Mouse (Mus musculus): Measurements from ENCODE around the gene Nav2. TPM values are rescaled to one million over a fixed set of nuclear protein-coding genes. Genes with fewer than 3 reads are reported as not detected.

The Nav2 gene
- polyA plus RNA-seq, 1 experiment, result 21.9 TPM

GRCm38 (mm10) chr7:49016088-49016487 is 107.6 kb downstream of the Nav2 start:
- H3K4me3 ChIP-seq, result no peak overlapping the region
- H3K79me2 ChIP-seq (ENCODE audit: control insufficient read depth, insufficient read depth), result no peaks in the 10 kb centered on the region
- no peak overlapping the region for H3ac ChIP-seq (ENCODE audit: control insufficient read depth, insufficient read length)
- no peak for TF ChIP-seq SRF (IDR thresholded peaks at IDR 0.05; ENCODE audit: control insufficient read depth, insufficient read length, low read depth)
- TF ChIP-seq POLR2AphosphoS2 (IDR thresholded peaks at IDR 0.05; ENCODE audit: insufficient read length, low read depth), result no peak
- no peak for TF ChIP-seq MYOD1 (IDR thresholded peaks at IDR 0.05; ENCODE audit: control insufficient read depth in 1 of 3, insufficient read length in 2 of 3, low read depth in 2 of 3)
- TF ChIP-seq CEBPB (IDR thresholded peaks at IDR 0.05; ENCODE audit: insufficient read depth, poor library complexity, severe bottlenecking), result no peak
- no peak for TF ChIP-seq MYOG (IDR thresholded peaks at IDR 0.05; ENCODE audit: control insufficient read depth in 1 of 3, insufficient read depth in 1 of 3, insufficient read length in 2 of 3, low read depth in 2 of 3)
- TF ChIP-seq POLR2A (IDR thresholded peaks at IDR 0.05; ENCODE audit: insufficient read length, low read depth), result no peak
- TF ChIP-seq USF1 (IDR thresholded peaks at IDR 0.05; ENCODE audit: low read depth), result no peak
- TF ChIP-seq MAX (IDR thresholded peaks at IDR 0.05; ENCODE audit: low read depth), result no peak
- TF ChIP-seq REST (IDR thresholded peaks at IDR 0.05; ENCODE audit: insufficient read depth, insufficient read length), result no peak
- no peak for TF ChIP-seq E2F4 (IDR thresholded peaks at IDR 0.05; ENCODE audit: insufficient read depth)
- H3K36me3 ChIP-seq (ENCODE audit: control insufficient read depth, insufficient read depth), result no peaks in the 10 kb centered on the region
- H3K4me2 ChIP-seq (ENCODE audit: low read depth), result no peak overlapping the region
- H3K27me3 ChIP-seq (ENCODE audit: control insufficient read depth, insufficient read depth, insufficient read length), result peaks cover 10% of the 10 kb centered on the region

- peaks cover 10% of the 10 kb centered on the region for H3K27me3 ChIP-seq (ENCODE audit: control insufficient read depth, insufficient read depth, insufficient read length)
- H3K4me3 ChIP-seq, result no peak overlapping the region
- H3K36me3 ChIP-seq (ENCODE audit: control insufficient read depth, insufficient read depth), result no peaks in the 10 kb centered on the region
- no peaks in the 10 kb centered on the region for H3K79me2 ChIP-seq (ENCODE audit: control insufficient read depth, insufficient read depth)
- H3K4me2 ChIP-seq (ENCODE audit: low read depth), result no peak overlapping the region
- TF ChIP-seq REST (IDR thresholded peaks at IDR 0.05; ENCODE audit: insufficient read depth, insufficient read length) (no peak), POLR2A (IDR thresholded peaks at IDR 0.05; ENCODE audit: insufficient read length, low read depth) (no peak), E2F4 (IDR thresholded peaks at IDR 0.05; ENCODE audit: insufficient read depth) (no peak), CEBPB (IDR thresholded peaks at IDR 0.05; ENCODE audit: insufficient read depth, poor library complexity, severe bottlenecking) (no peak)
- no peak overlapping the region for H3ac ChIP-seq (ENCODE audit: control insufficient read depth, insufficient read length)
These were observed 109.3 kb downstream of the Nav2 start for GRCm38 (mm10) chr7:49017794-49018193.

GRCm38 (mm10) chr7:49018478-49018914 is 110.0 kb downstream of the Nav2 start:
- H3K4me3 ChIP-seq, result no peak overlapping the region
- TF ChIP-seq SRF (IDR thresholded peaks at IDR 0.05; ENCODE audit: control insufficient read depth, insufficient read length, low read depth) (no peak), TCF12 (IDR thresholded peaks at IDR 0.05; ENCODE audit: insufficient read depth, poor library complexity, severe bottlenecking) (no peak), CEBPB (IDR thresholded peaks at IDR 0.05; ENCODE audit: insufficient read depth, poor library complexity, severe bottlenecking) (no peak), POLR2AphosphoS2 (IDR thresholded peaks at IDR 0.05; ENCODE audit: insufficient read length, low read depth) (no peak), E2F4 (IDR thresholded peaks at IDR 0.05; ENCODE audit: insufficient read depth) (no peak), POLR2A (IDR thresholded peaks at IDR 0.05; ENCODE audit: insufficient read length, low read depth) (no peak), TCF3 (IDR thresholded peaks at IDR 0.05; ENCODE audit: insufficient read length, low read depth) (no peak), MYOD1 (IDR thresholded peaks at IDR 0.05; ENCODE audit: control insufficient read depth in 1 of 3, insufficient read length in 2 of 3, low read depth in 2 of 3) (no peak), REST (IDR thresholded peaks at IDR 0.05; ENCODE audit: insufficient read depth, insufficient read length) (no peak), USF1 (IDR thresholded peaks at IDR 0.05; ENCODE audit: low read depth) (no peak), MYOG (IDR thresholded peaks at IDR 0.05; ENCODE audit: control insufficient read depth in 1 of 3, insufficient read depth in 1 of 3, insufficient read length in 2 of 3, low read depth in 2 of 3) (no peak), MAX (IDR thresholded peaks at IDR 0.05; ENCODE audit: low read depth) (no peak)
- no peaks in the 10 kb centered on the region for H3K36me3 ChIP-seq (ENCODE audit: control insufficient read depth, insufficient read depth)
- H3K4me2 ChIP-seq (ENCODE audit: low read depth), result no peak overlapping the region
- peaks cover 10% of the 10 kb centered on the region for H3K27me3 ChIP-seq (ENCODE audit: control insufficient read depth, insufficient read depth, insufficient read length)
- H3ac ChIP-seq (ENCODE audit: control insufficient read depth, insufficient read length), result no peak overlapping the region
- H3K79me2 ChIP-seq (ENCODE audit: control insufficient read depth, insufficient read depth), result no peaks in the 10 kb centered on the region

- Histone ChIP-seq H3K79me2 (ENCODE audit: control insufficient read depth, insufficient read depth) (no peaks in the 10 kb centered on the region), H3K27me3 (ENCODE audit: control insufficient read depth, insufficient read depth, insufficient read length) (no peaks in the 10 kb centered on the region), H3K4me2 (ENCODE audit: low read depth) (no peak overlapping the region), H3K36me3 (ENCODE audit: control insufficient read depth, insufficient read depth) (no peaks in the 10 kb centered on the region), H3ac (ENCODE audit: control insufficient read depth, insufficient read length) (no peak overlapping the region), H3K4me3 (no peak overlapping the region)
- TF ChIP-seq TCF3 (IDR thresholded peaks at IDR 0.05; ENCODE audit: insufficient read length, low read depth), result no peak
- no peak for TF ChIP-seq REST (IDR thresholded peaks at IDR 0.05; ENCODE audit: insufficient read depth, insufficient read length)
- no peak for TF ChIP-seq USF1 (IDR thresholded peaks at IDR 0.05; ENCODE audit: low read depth)
- TF ChIP-seq MAX (IDR thresholded peaks at IDR 0.05; ENCODE audit: low read depth), result no peak
- TF ChIP-seq MYOG (IDR thresholded peaks at IDR 0.05; ENCODE audit: control insufficient read depth in 1 of 3, insufficient read depth in 1 of 3, insufficient read length in 2 of 3, low read depth in 2 of 3), result no peak
These were observed 116.7 kb downstream of the Nav2 start for GRCm38 (mm10) chr7:49025026-49025815.

GRCm38 (mm10) chr7:49025991-49026390 is 117.5 kb downstream of the Nav2 start:
- no peak overlapping the region for H3K4me3 ChIP-seq
- H3ac ChIP-seq (ENCODE audit: control insufficient read depth, insufficient read length), result no peak overlapping the region
- no peaks in the 10 kb centered on the region for H3K36me3 ChIP-seq (ENCODE audit: control insufficient read depth, insufficient read depth)
- no peaks in the 10 kb centered on the region for H3K79me2 ChIP-seq (ENCODE audit: control insufficient read depth, insufficient read depth)
- H3K4me2 ChIP-seq (ENCODE audit: low read depth), result no peak overlapping the region
- TF ChIP-seq CEBPB (IDR thresholded peaks at IDR 0.05; ENCODE audit: insufficient read depth, poor library complexity, severe bottlenecking) (no peak), TCF3 (IDR thresholded peaks at IDR 0.05; ENCODE audit: insufficient read length, low read depth) (no peak), MYOG (IDR thresholded peaks at IDR 0.05; ENCODE audit: control insufficient read depth in 1 of 3, insufficient read depth in 1 of 3, insufficient read length in 2 of 3, low read depth in 2 of 3) (no peak), SRF (IDR thresholded peaks at IDR 0.05; ENCODE audit: control insufficient read depth, insufficient read length, low read depth) (no peak), POLR2AphosphoS2 (IDR thresholded peaks at IDR 0.05; ENCODE audit: insufficient read length, low read depth) (no peak), TCF12 (IDR thresholded peaks at IDR 0.05; ENCODE audit: insufficient read depth, poor library complexity, severe bottlenecking) (no peak), MAX (IDR thresholded peaks at IDR 0.05; ENCODE audit: low read depth) (no peak), E2F4 (IDR thresholded peaks at IDR 0.05; ENCODE audit: insufficient read depth) (no peak), REST (IDR thresholded peaks at IDR 0.05; ENCODE audit: insufficient read depth, insufficient read length) (no peak), POLR2A (IDR thresholded peaks at IDR 0.05; ENCODE audit: insufficient read length, low read depth) (no peak), MYOD1 (IDR thresholded peaks at IDR 0.05; ENCODE audit: control insufficient read depth in 1 of 3, insufficient read length in 2 of 3, low read depth in 2 of 3) (no peak), USF1 (IDR thresholded peaks at IDR 0.05; ENCODE audit: low read depth) (no peak)
- H3K27me3 ChIP-seq (ENCODE audit: control insufficient read depth, insufficient read depth, insufficient read length), result no peaks in the 10 kb centered on the region
